Mouse (Mus musculus) G1E (cell line): ENCODE results near the gene Ifna2.

Experiments
- CTCF ChIP-seq: IDR thresholded peaks from 2 replicates; pipeline ENCODE4 v1.5.1; 2012; ENCODE audit warnings: low read depth, low read length, inconsistent platforms, mixed read lengths
- GATA1 ChIP-seq: IDR thresholded peaks from 2 replicates; pipeline ENCODE4 v1.6.1; 2012; ENCODE audit warnings: borderline replicate concordance, low read length, inconsistent platforms, mixed read lengths
- GATA2 ChIP-seq: IDR thresholded peaks from 2 replicates; pipeline ENCODE4 v1.6.1; 2012; ENCODE audit warnings: low read depth, low read length, inconsistent platforms, borderline replicate concordance
- POLR2AphosphoS5 ChIP-seq: IDR thresholded peaks from 2 replicates; pipeline ENCODE4 v1.6.1; 2012; ENCODE audit warnings: low read depth, low read length, inconsistent platforms; ENCODE audit not compliant: insufficient replicate concordance
- TAL1 ChIP-seq: conservative IDR thresholded peaks from 2 replicates; pipeline ENCODE4 v1.6.1; 2012; ENCODE audit warnings: low read depth, low read length, inconsistent platforms, mixed read lengths

GRCm38 (mm10) chr4:88640704-88641076 is 43.0 kb downstream of the Ifna2 start:
- TF ChIP-seq CTCF, result no peak
- TF ChIP-seq GATA2, result no peak
- no peak for TF ChIP-seq POLR2AphosphoS5
- no peak for TF ChIP-seq GATA1
- TF ChIP-seq TAL1, result no peak
